Mouse (Mus musculus) intestine, postnatal 0 days (tissue): ENCODE data around the gene Cisd1. TPM values are rescaled to one million over a fixed set of nuclear protein-coding genes. Genes with fewer than 3 reads are reported as not detected.

Experiments
- ATAC-seq: fragments of 200-750 bp; cut with Nextera tagmentation; 2 replicates; pipeline ENCODE4 v1.8.0; 2017; ENCODE audit warnings: mild to moderate bottlenecking, moderate TSS enrichment, moderate library complexity
- H3K27ac ChIP-seq: fragments of 300-500 bp; sonication (generic); 2 replicates; pipeline ENCODE4 v1.5.1; 2014; ENCODE audit warnings: mild to moderate bottlenecking, low read depth, low read length, moderate library complexity
- H3K27me3 ChIP-seq: fragments of 300-500 bp; sonication (generic); replicated peaks from 2 replicates; pipeline ENCODE4 v1.6.1; 2014; ENCODE audit warnings: low read length, mixed read lengths; ENCODE audit not compliant: control insufficient read depth, insufficient read depth
- H3K36me3 ChIP-seq: fragments of 300-500 bp; sonication (generic); 2 replicates; pipeline ENCODE4 v1.6.1; 2014; ENCODE audit warnings: mild to moderate bottlenecking, moderate library complexity; ENCODE audit not compliant: control insufficient read depth, insufficient read depth
- H3K4me1 ChIP-seq: fragments of 300-500 bp; sonication (generic); replicated peaks from 2 replicates; pipeline ENCODE4 v1.6.1; 2014; ENCODE audit warnings: antibody characterized with exemption, low read length, mixed read lengths; ENCODE audit not compliant: control insufficient read depth, insufficient read depth
- H3K4me2 ChIP-seq: fragments of 300-500 bp; sonication (generic); replicated peaks from 2 replicates; pipeline ENCODE4 v1.6.1; 2014; ENCODE audit warnings: low read depth, mild to moderate bottlenecking, moderate library complexity
- H3K4me3 ChIP-seq: fragments of 300-500 bp; sonication (generic); 2 replicates; pipeline ENCODE4 v1.5.1; 2014; ENCODE audit warnings: low read depth, low read length
- H3K9ac ChIP-seq: fragments of 300-500 bp; sonication (generic); 2 replicates; pipeline ENCODE4 v1.6.1; 2014; ENCODE audit warnings: mild to moderate bottlenecking, low read depth, low read length
- H3K9me3 ChIP-seq: fragments of 300-500 bp; sonication (generic); 2 replicates; pipeline ENCODE4 v1.6.1; 2016; ENCODE audit warnings: mixed run types; ENCODE audit not compliant: control insufficient read depth
- CTCF ChIP-seq: sonication (generic); IDR thresholded peaks from 2 replicates; pipeline ENCODE4 v1.5.1; 2016; ENCODE audit warnings: low read depth, mild to moderate bottlenecking, control low read depth, antibody characterized with exemption, moderate library complexity
- WGBS: fragments of 180-500 bp; shearing (Covaris S2); extraction: QIAGEN DNeasy Blood & Tissue Kit; methylation state at CpG from one replicate; pipeline ENCODE4 v1.1.7; 2014; 5-methylcytosine and 5-hydroxymethylcytosine counted together
- polyA plus RNA-seq: library from polyadenylated mRNA; unstranded; fragments of >200 nt; fragmentation: Nextera tagmentation; extraction: Ambion mirVana; gene quantifications from 2 replicates; pipeline ENCODE4 v1.2.1, GENCODE M21; 2015

Cisd1 gene
- polyA plus RNA-seq, 1 experiment from 2014 or later = 204 TPM

DNA sequence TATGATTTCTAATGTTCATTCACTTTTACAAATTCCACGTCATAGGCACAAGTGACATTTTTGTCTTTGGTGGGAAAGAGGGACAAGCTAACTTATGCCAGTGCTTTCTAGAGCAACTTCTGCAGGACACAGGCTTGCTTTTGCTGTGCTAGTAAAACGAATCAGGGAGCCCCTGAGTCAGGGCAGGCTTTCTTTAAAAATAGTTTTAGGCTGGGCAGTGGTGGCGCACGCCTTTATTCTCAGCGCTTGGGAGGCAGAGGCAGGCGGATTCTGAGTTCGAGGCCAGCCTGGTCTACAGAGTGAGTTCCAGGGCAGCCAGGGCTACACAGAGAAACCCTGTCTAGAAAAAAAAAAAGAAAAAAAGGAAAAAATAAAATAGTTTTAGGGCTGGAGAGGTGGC, 12.8 kb downstream of the Cisd1 start:
- WGBS = 93% methylated on average over 7 of the region's 7 CpGs
- no peak for ATAC-seq

GRCm38 (mm10) chr10:71330070-71330469, 14.7 kb downstream of the Cisd1 start:
- no peak overlapping the region for H3K4me2 ChIP-seq
- H3K27me3 ChIP-seq = no peaks in the 10 kb centered on the region
- H3K4me3 ChIP-seq = no peak overlapping the region
- H3K9ac ChIP-seq = no peak overlapping the region
- WGBS = 92% methylated on average over 12 of the region's 12 CpGs
- TF ChIP-seq CTCF = no peak
- H3K4me1 ChIP-seq = no peaks in the 10 kb centered on the region
- H3K36me3 ChIP-seq = peaks cover 33% of the 10 kb centered on the region
- no peaks in the 10 kb centered on the region for H3K9me3 ChIP-seq
- no peak for ATAC-seq
- no peak overlapping the region for H3K27ac ChIP-seq

More for the DNA sequence above, 12.8 kb downstream of the Cisd1 start:
- no peak overlapping the region for H3K4me3 ChIP-seq
- H3K36me3 ChIP-seq = peaks cover 40% of the 10 kb centered on the region
- TF ChIP-seq CTCF = no peak
- H3K9ac ChIP-seq = no peak overlapping the region
- H3K27ac ChIP-seq = no peak overlapping the region
- no peaks in the 10 kb centered on the region for H3K4me1 ChIP-seq
- no peaks in the 10 kb centered on the region for H3K9me3 ChIP-seq
- no peaks in the 10 kb centered on the region for H3K27me3 ChIP-seq
- H3K4me2 ChIP-seq = no peak overlapping the region

- ATAC-seq = no peak
- WGBS = 93% methylated on average over 6 of the region's 6 CpGs
- TF ChIP-seq CTCF = no peak
- Histone ChIP-seq H3K4me1 (no peaks in the 10 kb centered on the region), H3K9ac (no peak overlapping the region), H3K4me3 (no peak overlapping the region), H3K36me3 (peaks cover 25% of the 10 kb centered on the region), H3K27ac (no peak overlapping the region), H3K9me3 (no peaks in the 10 kb centered on the region), H3K4me2 (no peak overlapping the region), H3K27me3 (no peaks in the 10 kb centered on the region)
Measured at GRCm38 (mm10) chr10:71329295-71329694, 15.5 kb downstream of the Cisd1 start.

GRCm38 (mm10) chr10:71328870-71329269, 15.9 kb downstream of the Cisd1 start:
- WGBS = 89% methylated on average over 5 of the region's 5 CpGs

GRCm38 (mm10) chr10:71328382-71328781, 16.4 kb downstream of the Cisd1 start:
- no peak for TF ChIP-seq CTCF
- no peak overlapping the region for H3K4me3 ChIP-seq
- no peak for ATAC-seq
- no peak overlapping the region for H3K4me2 ChIP-seq
- no peak overlapping the region for H3K9ac ChIP-seq
- H3K27ac ChIP-seq = no peak overlapping the region
- H3K36me3 ChIP-seq = peaks cover 22% of the 10 kb centered on the region
- no peaks in the 10 kb centered on the region for H3K27me3 ChIP-seq
- 90% methylated on average over 6 of the region's 6 CpGs for WGBS
- H3K4me1 ChIP-seq = no peaks in the 10 kb centered on the region
- no peaks in the 10 kb centered on the region for H3K9me3 ChIP-seq

More at GRCm38 (mm10) chr10:71328870-71329269, 15.9 kb downstream of the Cisd1 start:
- ATAC-seq = no peak
- Histone ChIP-seq H3K9ac (no peak overlapping the region), H3K4me3 (no peak overlapping the region), H3K27me3 (no peaks in the 10 kb centered on the region), H3K9me3 (no peaks in the 10 kb centered on the region), H3K4me2 (no peak overlapping the region), H3K4me1 (no peaks in the 10 kb centered on the region), H3K27ac (no peak overlapping the region), H3K36me3 (peaks cover 22% of the 10 kb centered on the region)
- TF ChIP-seq CTCF = no peak

DNA sequence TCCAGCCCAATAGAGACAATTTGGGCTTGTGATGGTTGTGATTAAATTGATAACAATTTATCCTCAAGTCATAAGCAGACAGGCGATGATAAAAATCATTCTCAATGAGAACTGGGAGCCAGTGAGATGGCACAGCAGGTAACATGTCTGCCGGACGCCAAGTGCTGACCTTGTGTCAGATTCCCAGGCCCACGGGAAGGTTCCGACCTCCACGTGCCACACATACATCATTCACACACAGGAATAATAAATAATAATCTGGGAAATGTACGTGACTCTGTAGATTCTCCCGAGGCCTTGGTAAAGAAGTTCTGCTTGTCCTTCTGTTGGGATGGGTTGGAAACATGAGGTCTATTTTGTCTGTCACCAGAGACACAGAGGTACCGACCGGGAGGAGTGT, 17.4 kb downstream of the Cisd1 start:
- ATAC-seq = no peak

GRCm38 (mm10) chr10:71326789-71327188, 18.0 kb downstream of the Cisd1 start:
- WGBS = 14% methylated on average over 7 of the region's 7 CpGs
- Histone ChIP-seq H3K9me3 (no peaks in the 10 kb centered on the region), H3K27ac (no peak overlapping the region), H3K4me2 (no peak overlapping the region), H3K27me3 (no peaks in the 10 kb centered on the region), H3K4me1 (no peaks in the 10 kb centered on the region), H3K9ac (no peak overlapping the region), H3K4me3 (no peak overlapping the region), H3K36me3 (peaks cover 19% of the 10 kb centered on the region)
- ATAC-seq = no peak
- TF ChIP-seq CTCF = peak; percentile 98

More for the DNA sequence above, 17.4 kb downstream of the Cisd1 start:
- Histone ChIP-seq H3K4me2 (no peak overlapping the region), H3K27ac (no peak overlapping the region), H3K27me3 (no peaks in the 10 kb centered on the region), H3K9me3 (no peaks in the 10 kb centered on the region), H3K9ac (no peak overlapping the region), H3K4me1 (no peaks in the 10 kb centered on the region), H3K36me3 (peaks cover 22% of the 10 kb centered on the region), H3K4me3 (no peak overlapping the region)
- 84% methylated on average over 10 of the region's 10 CpGs for whole genome bisulfite sequencing
- TF ChIP-seq CTCF = no peak
